Mouse (Mus musculus) liver, embryonic 15.5 days (tissue): ENCODE data around the gene Batf. TPM values are rescaled to one million over a fixed set of nuclear protein-coding genes. Genes with fewer than 3 reads are reported as not detected.
"Not testable (repeated sequence)": the region's sequence is repeated elsewhere in the genome, so short reads cannot be mapped to it uniquely, and the experiment has no call there.

Experiments
- ATAC-seq: fragments of 200-750 bp; cut with Nextera tagmentation; 2 replicates; pipeline ENCODE4 v1.8.0; 2017; ENCODE audit warnings: moderate number of reproducible peaks, mild to moderate bottlenecking, moderate library complexity; ENCODE audit not compliant: insufficient read depth
- H3K27ac ChIP-seq: fragments of 300-500 bp; sonication (generic); replicated peaks from 2 replicates; pipeline ENCODE4 v1.5.1; 2015; ENCODE audit warnings: mild to moderate bottlenecking, inconsistent platforms
- H3K27me3 ChIP-seq: fragments of 300-500 bp; sonication (generic); 2 replicates; pipeline ENCODE4 v1.6.1; 2015; ENCODE audit warnings: mild to moderate bottlenecking, inconsistent platforms
- H3K36me3 ChIP-seq: fragments of 300-500 bp; sonication (generic); replicated peaks from 2 replicates; pipeline ENCODE4 v1.6.1; 2015; ENCODE audit warnings: moderate library complexity, mild to moderate bottlenecking, inconsistent platforms
- H3K4me1 ChIP-seq: fragments of 300-500 bp; sonication (generic); replicated peaks from 2 replicates; pipeline ENCODE4 v1.6.1; 2015; ENCODE audit warnings: inconsistent platforms
- H3K4me2 ChIP-seq: fragments of 300-500 bp; sonication (generic); 2 replicates; pipeline ENCODE4 v1.6.1; 2015; ENCODE audit warnings: moderate library complexity, mild to moderate bottlenecking, inconsistent platforms
- H3K4me3 ChIP-seq: fragments of 300-500 bp; sonication (generic); replicated peaks from 2 replicates; pipeline ENCODE4 v1.5.1; 2015; ENCODE audit warnings: mild to moderate bottlenecking, inconsistent platforms
- H3K9ac ChIP-seq: fragments of 300-500 bp; sonication (generic); 2 replicates; pipeline ENCODE4 v1.6.1; 2015; ENCODE audit warnings: moderate library complexity, mild to moderate bottlenecking, inconsistent platforms
- H3K9me3 ChIP-seq: fragments of 300-500 bp; sonication (generic); replicated peaks from 2 replicates; pipeline ENCODE4 v1.6.1; 2016; ENCODE audit warnings: inconsistent platforms
- WGBS: fragments of 180-500 bp; shearing (Covaris S2); methylation state at CpG from one replicate; pipeline ENCODE4 v1.1.7; 2015; ENCODE audit warnings: mixed read lengths; ENCODE audit not compliant: insufficient replicate concordance; 5-methylcytosine and 5-hydroxymethylcytosine counted together
- polyA plus RNA-seq: library from polyadenylated mRNA; unstranded; fragments of >200 nt; fragmentation: Nextera tagmentation; extraction: Ambion mirVana; gene quantifications from 2 replicates; pipeline ENCODE4 v1.2.1, GENCODE M21; 2015

Gene Batf
- polyA plus RNA-seq, 1 experiment from 2014 or later, result 4.4 TPM

DNA sequence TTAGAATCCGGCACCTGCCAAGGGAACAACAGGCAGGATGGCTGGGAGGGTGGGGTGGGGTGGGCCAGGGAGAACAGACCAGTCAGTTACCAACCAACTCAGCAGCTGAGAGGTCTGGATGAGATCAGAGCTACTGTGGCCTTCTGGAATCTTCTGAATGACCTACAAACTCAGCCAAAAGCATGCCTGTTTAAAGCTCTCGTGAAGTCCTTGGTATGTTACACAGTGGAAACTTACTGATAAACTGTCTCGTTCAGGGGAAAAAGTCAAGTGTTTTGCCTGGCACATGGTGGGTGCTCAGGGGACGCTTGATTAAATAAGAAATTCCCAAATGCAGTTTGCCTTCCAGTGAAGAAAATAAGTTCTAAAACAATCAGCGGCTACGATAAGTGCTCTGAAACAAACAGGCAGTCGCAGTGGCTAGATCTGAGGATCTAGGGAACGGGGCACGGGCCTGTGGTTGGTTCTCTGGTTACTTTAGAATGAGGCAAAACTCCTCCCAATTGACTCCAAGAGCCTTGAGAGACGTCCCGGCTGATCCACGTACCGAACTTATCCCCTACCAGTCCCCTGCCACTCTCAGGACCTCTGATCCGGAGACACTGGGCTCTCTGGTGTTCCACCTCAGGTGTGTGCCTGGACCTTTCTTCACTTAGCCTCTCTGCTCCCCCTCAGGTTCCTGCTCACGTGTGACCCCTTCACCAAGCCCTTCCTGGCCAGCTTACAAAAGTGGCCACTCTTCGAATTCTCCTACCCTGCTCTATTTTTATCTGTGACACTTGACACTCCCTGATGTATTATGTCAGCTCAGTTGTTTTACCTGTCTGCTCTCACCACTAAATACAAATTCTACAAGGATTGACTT, 1.8 kb upstream of the Batf start:
- H3K9ac ChIP-seq, result no peak overlapping the region
- 61% methylated on average over 16 of the region's 16 CpGs for WGBS
- ATAC-seq, result no peak

DNA sequence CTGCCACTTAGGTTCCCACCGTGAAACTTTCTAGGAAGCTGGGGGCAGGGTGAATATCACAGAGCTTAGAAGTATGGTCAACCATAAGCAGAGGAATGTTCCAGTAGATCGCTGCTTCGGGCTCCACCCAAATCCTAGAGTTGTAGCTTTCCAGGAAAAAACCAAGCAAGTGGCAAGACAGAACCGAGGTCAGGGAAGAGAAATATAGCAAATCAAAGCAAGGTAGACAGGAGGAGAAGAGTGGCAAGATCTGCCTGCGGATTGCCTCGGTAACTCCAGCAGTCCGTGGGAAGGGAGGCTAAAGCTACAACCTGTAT, 706 bp downstream of the Batf start:
- ATAC-seq, result no peak
- WGBS, result 33% methylated on average over 7 of the region's 7 CpGs
- H3K36me3 ChIP-seq, result no peaks in the 10 kb centered on the region
- peak overlapping the region; percentile 57 for H3K4me2 ChIP-seq
- no peak overlapping the region for H3K27ac ChIP-seq
- no peaks in the 10 kb centered on the region for H3K4me1 ChIP-seq
- H3K4me3 ChIP-seq, result peak overlapping the region; percentile 42
- no peaks in the 10 kb centered on the region for H3K27me3 ChIP-seq
- no peak overlapping the region; the same call in 1 of the 2 replicates for H3K9ac ChIP-seq
- no peaks in the 10 kb centered on the region for H3K9me3 ChIP-seq

More for the DNA sequence above, 1.8 kb upstream of the Batf start:
- no peak overlapping the region for H3K27ac ChIP-seq
- no peak overlapping the region for H3K4me2 ChIP-seq
- no peaks in the 10 kb centered on the region for H3K9me3 ChIP-seq
- H3K4me3 ChIP-seq, result no peak overlapping the region
- H3K4me1 ChIP-seq, result no peaks in the 10 kb centered on the region
- no peaks in the 10 kb centered on the region for H3K27me3 ChIP-seq
- no peaks in the 10 kb centered on the region for H3K36me3 ChIP-seq

DNA sequence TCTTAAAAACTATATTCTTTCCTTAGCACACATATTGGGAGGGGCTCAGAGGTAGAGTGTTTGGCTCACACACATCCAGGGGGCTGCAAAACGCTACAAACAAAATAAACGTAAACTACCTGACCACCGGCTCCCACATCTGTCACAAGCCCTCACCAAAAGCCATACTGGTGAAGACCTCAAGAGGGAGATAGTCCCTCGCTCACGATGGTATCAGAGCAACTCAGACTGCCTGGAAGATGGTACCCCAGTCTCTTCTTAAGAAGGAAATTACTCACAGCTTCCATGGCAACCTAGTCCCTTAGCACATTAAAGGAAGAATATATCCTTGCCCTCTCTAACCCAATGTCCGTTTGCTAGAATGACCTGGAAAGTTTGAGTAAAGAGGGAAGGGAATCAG, 1.4 kb downstream of the Batf start:
- no peaks in the 10 kb centered on the region for H3K9me3 ChIP-seq
- 41% methylated on average over 6 of the region's 6 CpGs for WGBS
- no peaks in the 10 kb centered on the region for H3K4me1 ChIP-seq
- no peak overlapping the region for H3K4me2 ChIP-seq
- no peak overlapping the region for H3K27ac ChIP-seq
- H3K36me3 ChIP-seq, result no peaks in the 10 kb centered on the region
- no peaks in the 10 kb centered on the region for H3K27me3 ChIP-seq
- H3K4me3 ChIP-seq, result no peak overlapping the region
- ATAC-seq, result no peak
- H3K9ac ChIP-seq, result no peak overlapping the region

DNA sequence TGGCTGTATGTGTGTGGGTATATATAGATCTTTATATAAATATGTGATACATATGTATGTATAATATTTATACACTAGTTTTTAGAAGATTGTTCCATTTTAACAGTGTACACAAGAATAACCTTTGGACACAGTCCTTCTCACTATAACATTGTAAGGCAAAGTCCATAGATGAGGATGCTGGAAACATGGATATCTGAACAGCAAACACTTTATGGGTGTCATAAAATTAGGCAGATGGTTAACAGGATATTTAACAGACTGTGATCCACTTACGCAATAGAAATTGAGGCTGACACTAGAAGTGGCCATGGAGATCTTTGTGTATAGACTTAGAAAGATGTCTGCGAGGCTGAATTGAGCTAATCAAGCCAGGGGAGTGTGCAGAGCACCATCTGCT, 9.3 kb downstream of the Batf start:
- Histone ChIP-seq H3K27me3 (no peaks in the 10 kb centered on the region), H3K9ac (no peak overlapping the region), H3K4me3 (no peak overlapping the region), H3K27ac (no peak overlapping the region), H3K36me3 (no peaks in the 10 kb centered on the region), H3K4me2 (no peak overlapping the region), H3K4me1 (no peaks in the 10 kb centered on the region), H3K9me3 (no peaks in the 10 kb centered on the region)
- 70% methylated on average over 2 of the region's 2 CpGs for WGBS
- no peak for ATAC-seq

DNA sequence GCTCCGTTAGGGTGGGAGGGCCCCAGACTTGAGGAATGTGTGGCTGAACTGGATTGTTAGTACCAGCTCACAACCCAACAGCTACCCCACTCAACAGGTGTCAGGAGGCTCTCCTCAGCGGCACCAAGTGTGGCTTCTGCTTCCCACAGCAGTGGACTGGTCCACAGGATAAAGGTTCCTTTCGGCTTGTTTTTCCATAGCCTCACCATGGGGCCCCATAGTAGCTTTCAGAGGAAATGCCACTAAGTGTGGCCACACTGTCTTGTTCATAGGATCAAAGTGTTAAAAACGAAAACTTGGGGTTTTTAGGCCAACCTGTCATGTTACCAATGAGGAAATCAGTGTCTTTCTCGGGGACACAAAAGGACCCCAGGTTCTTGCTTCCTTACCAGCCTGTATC, 10.0 kb downstream of the Batf start:
- H3K27ac ChIP-seq, result no peak overlapping the region
- H3K9me3 ChIP-seq, result no peaks in the 10 kb centered on the region
- ATAC-seq, result no peak
- no peaks in the 10 kb centered on the region for H3K27me3 ChIP-seq
- H3K4me2 ChIP-seq, result no peak overlapping the region
- H3K4me1 ChIP-seq, result no peaks in the 10 kb centered on the region
- H3K9ac ChIP-seq, result no peak overlapping the region
- 66% methylated on average over 5 of the region's 5 CpGs for WGBS
- H3K36me3 ChIP-seq, result no peaks in the 10 kb centered on the region
- H3K4me3 ChIP-seq, result no peak overlapping the region

DNA sequence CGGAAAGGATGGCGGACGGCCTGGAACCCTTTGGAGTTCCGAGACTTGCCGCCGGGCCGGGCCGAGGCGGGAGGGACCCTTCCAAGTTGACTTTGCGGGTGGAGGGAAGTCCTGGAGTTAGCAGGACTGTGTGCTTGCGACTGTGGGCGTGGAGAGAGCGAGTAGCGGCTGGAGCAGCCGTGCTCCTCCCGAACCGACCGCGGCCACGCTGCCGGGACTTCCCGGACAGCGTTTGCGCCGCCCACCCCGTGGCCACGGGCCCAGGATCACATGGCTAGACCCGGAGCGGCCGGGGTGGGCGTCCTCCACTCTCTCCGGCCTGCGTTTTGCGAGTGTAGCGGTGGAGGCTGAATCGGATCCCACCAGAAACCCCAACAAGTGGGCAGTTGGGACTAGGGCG, 11.7 kb downstream of the Batf start:
- peak overlapping the region; percentile 39 for H3K4me2 ChIP-seq
- H3K4me1 ChIP-seq, H3K27ac ChIP-seq, H3K9me3 ChIP-seq, H3K4me3 ChIP-seq, H3K36me3 ChIP-seq, H3K27me3 ChIP-seq, H3K9ac ChIP-seq: not testable (repeated sequence)
- peak; percentile 89 for ATAC-seq
- WGBS, result 48% methylated on average over 15 of the region's 37 CpGs

DNA sequence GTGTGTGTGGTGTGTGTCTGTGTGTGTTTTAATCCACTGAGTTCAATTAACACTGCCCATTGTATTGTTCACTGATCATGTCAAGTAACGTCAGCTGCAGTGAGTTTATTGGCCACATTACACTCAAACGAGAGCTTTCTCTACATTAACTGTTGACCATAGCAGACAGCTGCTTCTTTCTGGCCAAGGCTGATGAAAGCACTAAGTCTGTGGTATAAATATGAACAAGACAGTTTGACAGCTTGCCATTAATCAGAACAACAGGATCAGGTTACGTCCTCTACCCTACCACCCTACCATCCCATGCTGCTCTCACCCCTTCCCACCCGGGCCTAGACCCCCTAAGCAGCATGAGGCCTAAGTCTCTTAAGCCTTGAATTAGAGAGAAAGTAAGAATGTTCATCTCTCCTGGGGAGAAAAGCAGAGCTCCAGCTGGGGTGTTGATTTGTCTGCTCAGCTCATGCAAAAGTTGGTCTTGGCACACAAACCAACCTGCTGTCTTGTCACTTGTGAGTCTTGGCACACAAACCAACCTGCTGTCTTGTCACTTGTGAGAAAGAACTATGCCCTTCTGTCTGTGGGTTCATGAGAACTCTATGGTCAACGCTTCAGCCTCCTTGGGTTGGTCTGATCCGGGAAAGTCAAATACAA, 13.8 kb downstream of the Batf start:
- ATAC-seq, result no peak
- H3K4me1 ChIP-seq, result peaks cover 12% of the 10 kb centered on the region
- H3K27me3 ChIP-seq, result no peaks in the 10 kb centered on the region
- H3K4me3 ChIP-seq, result no peak overlapping the region
- no peaks in the 10 kb centered on the region for H3K9me3 ChIP-seq
- no peaks in the 10 kb centered on the region for H3K36me3 ChIP-seq
- H3K4me2 ChIP-seq, result no peak overlapping the region
- no peak overlapping the region for H3K9ac ChIP-seq
- no peak overlapping the region for H3K27ac ChIP-seq
- WGBS, result 61% methylated on average over 6 of the region's 6 CpGs

DNA sequence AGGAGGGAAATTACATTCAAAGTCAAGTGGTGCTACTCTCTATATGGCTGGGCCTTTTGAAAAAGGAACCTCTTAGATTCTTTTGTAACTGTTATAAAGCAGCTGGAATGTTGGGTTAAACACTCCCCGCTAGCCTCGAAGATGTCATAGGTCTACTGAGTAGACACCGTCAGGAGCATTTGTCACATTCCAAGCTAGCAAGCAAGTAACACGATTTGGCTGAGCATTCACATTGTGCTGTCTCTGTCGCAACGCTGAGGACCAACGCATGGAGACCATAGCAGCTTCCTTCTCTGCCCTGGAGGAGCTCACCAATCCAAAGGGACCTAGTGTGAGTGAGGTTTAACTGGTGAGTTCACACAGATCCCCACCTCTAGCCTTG, 14.4 kb downstream of the Batf start:
- peaks cover 18% of the 10 kb centered on the region for H3K4me1 ChIP-seq
- H3K27me3 ChIP-seq, result no peaks in the 10 kb centered on the region
- no peak overlapping the region for H3K4me2 ChIP-seq
- H3K9me3 ChIP-seq, result no peaks in the 10 kb centered on the region
- ATAC-seq, result no peak
- WGBS, result 66% methylated on average over 7 of the region's 7 CpGs
- no peaks in the 10 kb centered on the region for H3K36me3 ChIP-seq
- H3K27ac ChIP-seq, result no peak overlapping the region
- no peak overlapping the region for H3K9ac ChIP-seq
- no peak overlapping the region for H3K4me3 ChIP-seq

DNA sequence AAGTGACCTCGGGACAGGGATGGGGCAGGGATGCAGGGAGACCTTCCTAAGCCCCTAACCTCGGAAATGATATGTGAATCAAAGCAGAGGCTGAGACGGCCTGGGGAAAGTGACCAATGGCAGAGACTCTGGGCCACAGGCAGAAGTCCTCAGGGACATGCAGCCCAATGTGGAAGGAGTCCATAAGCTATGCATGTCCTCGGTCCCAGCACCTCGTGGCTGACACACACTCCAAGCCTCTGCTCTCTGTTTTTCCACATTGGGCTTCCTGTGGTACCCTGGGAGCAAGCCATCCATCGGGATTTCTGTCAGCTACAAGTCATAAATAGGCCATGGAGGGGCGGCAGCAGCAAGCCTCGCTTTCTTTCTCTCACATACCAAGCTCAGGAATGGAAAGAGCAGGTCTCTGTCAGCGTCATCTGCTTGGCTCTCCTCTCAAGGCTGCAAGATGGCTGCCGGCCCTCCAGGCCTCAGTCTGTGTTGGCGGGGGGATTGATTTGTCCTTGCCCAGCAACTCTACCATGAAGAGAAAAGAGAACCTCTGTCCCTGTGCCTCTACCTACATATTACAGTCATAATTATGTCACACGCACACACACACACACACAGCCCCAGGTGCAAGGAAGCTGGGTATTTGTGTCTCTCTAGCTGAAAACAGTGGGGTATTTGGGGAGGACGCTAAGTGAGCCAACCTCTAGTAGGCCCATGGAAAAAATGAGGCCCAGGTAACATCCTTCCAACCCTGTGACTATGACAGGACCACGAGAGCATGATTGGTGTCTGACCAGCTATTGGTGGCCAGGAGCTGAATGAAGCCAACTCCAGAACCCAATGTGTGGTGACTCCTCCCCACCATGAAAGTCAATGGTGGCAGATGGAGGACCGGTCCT, 15.9 kb downstream of the Batf start:
- 68% methylated on average over 15 of the region's 15 CpGs for WGBS
- no peak overlapping the region for H3K4me3 ChIP-seq
- no peak overlapping the region for H3K27ac ChIP-seq
- H3K4me2 ChIP-seq, result no peak overlapping the region
- peaks cover 23% of the 10 kb centered on the region for H3K4me1 ChIP-seq
- no peaks in the 10 kb centered on the region for H3K9me3 ChIP-seq
- H3K27me3 ChIP-seq, result 0 out of 2 replicates have a peak, but pooled peaks cover 7% of the 10 kb centered on the region
- no peak for ATAC-seq
- H3K9ac ChIP-seq, result no peak overlapping the region
- no peaks in the 10 kb centered on the region for H3K36me3 ChIP-seq

DNA sequence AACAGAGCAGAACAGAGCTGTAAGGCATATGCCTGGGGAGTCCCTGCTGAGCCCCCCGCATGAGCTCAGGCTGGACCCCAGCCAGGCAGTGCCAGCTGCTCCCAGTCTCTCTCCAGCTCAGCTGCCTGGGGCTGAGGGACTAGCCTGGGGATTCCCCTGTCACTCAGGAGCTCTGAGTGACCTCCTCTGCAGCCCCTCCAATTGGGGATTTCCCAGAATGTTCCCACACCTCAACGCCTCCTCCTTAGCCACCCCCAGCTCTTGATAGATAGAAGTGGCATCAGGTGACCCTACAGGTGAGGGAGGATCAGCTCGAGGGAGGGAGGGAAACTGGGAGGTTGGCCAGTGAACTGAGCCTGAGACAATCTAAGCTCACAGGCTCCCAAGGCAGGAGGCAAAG, 17.0 kb downstream of the Batf start:
- Histone ChIP-seq H3K9ac (no peak overlapping the region), H3K4me3 (no peak overlapping the region), H3K9me3 (no peaks in the 10 kb centered on the region), H3K4me1 (peaks cover 23% of the 10 kb centered on the region), H3K27ac (no peak overlapping the region), H3K4me2 (no peak overlapping the region), H3K36me3 (no peaks in the 10 kb centered on the region), H3K27me3 (0 out of 2 replicates have a peak, but pooled peaks cover 7% of the 10 kb centered on the region)
- no peak for ATAC-seq
- 60% methylated on average over 3 of the region's 3 CpGs for WGBS

DNA sequence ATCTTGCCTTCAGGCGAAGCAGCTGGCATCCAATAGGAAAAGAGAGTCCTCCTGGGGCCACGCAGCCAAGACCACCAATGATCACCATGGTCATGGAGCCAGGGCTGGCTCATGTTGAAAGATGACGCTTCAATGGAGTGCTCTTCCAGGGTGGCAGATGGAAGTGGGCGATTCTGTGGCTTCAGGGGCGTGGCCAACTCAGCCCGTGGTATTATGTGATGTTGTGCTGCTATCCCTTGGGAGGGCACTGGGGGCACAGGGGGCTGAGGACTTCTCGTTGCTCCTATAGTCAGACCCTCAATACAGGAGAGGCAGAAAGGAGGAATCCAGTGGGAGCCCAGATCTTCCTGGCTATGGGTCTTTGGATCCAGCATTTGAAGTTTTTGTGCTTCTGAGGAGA, 18.1 kb downstream of the Batf start:
- H3K4me1 ChIP-seq, result peaks cover 23% of the 10 kb centered on the region
- 0 out of 2 replicates have a peak, but pooled peaks cover 7% of the 10 kb centered on the region for H3K27me3 ChIP-seq
- H3K4me2 ChIP-seq, result peak overlapping the region; percentile 79
- no peak overlapping the region for H3K4me3 ChIP-seq
- H3K9ac ChIP-seq, result no peak overlapping the region
- no peak for ATAC-seq
- H3K9me3 ChIP-seq, result no peaks in the 10 kb centered on the region
- no peaks in the 10 kb centered on the region for H3K36me3 ChIP-seq
- peak overlapping the region; percentile 75 for H3K27ac ChIP-seq
- WGBS, result 21% methylated on average over 7 of the region's 7 CpGs
